Mouse (Mus musculus): Measurements from ENCODE around the gene Trappc6b. TPM values are rescaled to one million over a fixed set of nuclear protein-coding genes. Genes with fewer than 3 reads are reported as not detected.

Trappc6b gene
- polyA plus RNA-seq, 3 experiments from 2014 or later = 70.3 to 103 (median 103) TPM

DNA sequence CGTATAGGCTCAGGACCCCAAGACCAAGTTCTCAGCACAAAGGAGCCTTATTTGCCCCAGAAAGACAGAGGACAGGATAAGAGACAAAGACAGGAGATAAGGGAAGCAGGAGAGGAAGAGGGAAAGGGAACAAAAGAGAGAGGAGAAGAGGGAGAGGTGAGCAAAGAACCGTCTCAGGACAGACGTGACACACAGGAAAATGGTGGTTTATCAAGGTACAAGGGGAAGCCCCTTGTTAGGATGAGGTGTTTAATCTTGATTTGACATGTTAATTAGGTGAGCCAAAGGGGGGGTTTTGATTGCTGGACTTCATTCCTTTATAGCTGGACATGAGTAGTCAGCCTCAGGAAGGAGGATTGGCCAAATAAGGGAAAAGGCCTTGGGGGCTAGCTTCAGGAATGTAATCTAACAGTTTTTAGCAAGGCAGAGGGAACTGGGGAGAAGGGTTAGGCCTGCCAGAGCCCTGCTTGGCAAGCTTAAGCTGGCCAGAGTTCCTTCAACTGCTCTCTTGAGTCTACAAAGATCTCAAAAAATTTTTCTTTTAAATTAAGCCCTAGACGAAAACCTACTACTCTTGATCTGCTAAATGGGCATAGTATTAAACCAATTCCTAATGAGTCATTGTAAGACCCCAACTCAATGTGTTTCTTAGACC lies 5.9 kb downstream of the Trappc6b start:
- peak; percentile 95 for ATAC-seq

DNA sequence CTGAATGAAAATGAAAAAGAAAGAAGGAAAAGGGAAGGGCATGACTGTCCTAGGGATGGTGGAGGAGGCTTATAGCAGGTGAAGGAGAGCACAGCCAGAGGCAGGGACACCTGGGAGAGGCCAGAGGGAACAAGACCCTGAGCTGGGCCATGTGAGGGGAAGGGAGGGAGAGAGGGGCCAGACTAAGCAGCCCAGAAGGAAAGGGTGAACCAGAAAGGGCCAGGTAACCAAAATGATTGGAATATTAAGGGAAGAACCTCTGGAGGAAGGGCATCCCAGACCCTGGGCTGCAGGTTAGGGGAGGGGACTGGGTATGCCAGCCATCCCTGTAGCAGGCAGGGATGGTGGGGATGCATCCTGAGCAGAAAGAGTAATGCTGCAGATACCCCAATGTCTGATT lies 7.3 kb downstream of the Trappc6b start:
- ATAC-seq = no peak

DNA sequence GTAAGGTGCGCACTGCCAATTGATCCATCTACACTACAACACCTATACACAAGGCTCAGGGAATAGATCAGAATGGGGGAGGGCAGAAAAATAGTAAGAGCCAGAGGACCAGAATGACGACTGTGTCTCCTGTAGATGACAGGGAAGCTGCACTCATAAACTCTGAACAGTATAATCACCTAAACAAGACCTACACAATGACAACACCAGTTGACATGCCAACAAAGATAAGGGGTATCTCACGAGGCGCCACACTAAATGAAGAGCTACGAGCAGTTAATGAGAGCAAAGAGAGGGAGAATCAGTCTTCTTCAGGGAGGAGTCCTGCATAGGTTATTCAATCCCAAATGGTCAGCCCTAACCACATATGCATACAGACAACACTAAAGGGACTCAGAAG lies 8.1 kb downstream of the Trappc6b start:
- no peak for ATAC-seq

DNA sequence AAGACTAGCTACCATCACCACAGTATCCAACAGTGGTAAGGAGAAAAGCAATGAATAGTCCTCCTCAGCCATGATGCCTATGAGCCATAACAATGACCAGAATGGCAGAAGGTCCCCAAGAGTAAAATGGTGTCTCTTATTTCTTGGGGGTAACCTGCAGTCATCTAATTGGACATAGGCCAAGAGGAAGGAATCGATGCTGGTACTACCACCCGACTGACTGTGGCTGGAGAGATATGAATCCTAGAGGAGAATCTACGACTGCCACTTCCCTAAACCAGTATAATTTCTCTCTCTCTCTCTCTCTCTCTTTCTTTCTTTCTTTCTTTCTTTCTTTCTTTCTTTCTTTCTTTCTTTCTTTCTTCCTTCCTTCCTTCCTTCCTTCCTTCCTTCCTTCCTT lies 8.8 kb downstream of the Trappc6b start:
- no peak for ATAC-seq

DNA sequence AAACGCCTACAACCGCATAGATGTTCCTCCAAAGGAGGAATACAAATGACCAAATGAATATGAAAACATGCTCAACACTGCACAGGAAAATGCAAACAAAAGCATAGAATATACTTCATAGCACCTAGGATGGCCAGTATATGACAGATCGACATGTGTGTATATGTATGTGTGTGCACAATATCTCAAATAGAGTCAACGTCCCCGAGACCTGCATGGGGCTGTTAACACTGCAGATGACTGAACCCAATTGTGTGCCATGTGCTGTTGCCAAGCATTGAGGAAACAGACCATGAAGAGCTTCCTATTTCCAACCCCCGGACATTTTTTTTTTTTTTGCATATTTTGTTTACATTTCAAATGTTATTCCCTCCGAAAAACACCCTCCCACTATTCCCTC lies 20.4 kb downstream of the Trappc6b start:
- no peak for ATAC-seq

DNA sequence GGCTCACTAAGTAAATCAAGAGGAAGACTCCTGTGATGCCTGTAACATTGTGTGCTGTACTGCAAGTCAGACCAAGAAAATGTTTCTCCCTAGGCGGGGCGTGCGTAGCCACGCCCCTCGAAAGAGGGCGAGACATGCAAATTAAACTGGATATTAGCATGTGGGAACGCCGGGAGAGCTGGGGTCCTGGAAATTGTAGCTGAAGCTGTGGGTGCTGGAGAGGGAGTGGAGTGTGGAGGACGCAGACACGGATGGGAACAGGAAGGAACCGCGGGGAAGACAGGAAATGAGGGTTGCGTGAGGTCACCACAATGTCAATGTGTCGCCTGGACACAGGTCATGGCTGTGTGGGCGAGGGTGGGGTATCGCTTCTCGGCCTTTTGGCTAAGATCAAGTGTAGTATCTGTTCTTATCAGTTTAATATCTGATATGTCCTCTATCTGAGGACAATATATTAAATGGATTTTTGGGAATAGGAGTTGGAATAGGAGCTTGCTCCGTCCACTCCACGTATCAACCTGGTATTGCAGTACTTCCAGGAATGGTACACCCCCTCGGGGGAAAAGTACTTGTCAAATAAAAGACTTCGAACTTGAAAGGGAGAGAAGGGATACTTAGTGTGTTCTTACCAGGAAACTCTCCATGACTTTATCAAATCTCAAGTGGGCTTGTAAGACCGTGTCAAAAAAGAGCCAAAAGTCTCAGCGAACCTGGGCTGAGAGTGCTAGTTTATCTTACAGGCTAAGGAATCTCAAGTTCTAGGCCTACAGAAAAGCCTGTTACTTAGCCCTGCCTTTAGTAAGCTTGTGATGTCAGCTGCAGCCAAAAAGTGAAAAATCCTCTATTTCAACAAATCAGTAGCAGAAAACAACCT lies 21.1 kb downstream of the Trappc6b start:
- ATAC-seq = peak; percentile 46

DNA sequence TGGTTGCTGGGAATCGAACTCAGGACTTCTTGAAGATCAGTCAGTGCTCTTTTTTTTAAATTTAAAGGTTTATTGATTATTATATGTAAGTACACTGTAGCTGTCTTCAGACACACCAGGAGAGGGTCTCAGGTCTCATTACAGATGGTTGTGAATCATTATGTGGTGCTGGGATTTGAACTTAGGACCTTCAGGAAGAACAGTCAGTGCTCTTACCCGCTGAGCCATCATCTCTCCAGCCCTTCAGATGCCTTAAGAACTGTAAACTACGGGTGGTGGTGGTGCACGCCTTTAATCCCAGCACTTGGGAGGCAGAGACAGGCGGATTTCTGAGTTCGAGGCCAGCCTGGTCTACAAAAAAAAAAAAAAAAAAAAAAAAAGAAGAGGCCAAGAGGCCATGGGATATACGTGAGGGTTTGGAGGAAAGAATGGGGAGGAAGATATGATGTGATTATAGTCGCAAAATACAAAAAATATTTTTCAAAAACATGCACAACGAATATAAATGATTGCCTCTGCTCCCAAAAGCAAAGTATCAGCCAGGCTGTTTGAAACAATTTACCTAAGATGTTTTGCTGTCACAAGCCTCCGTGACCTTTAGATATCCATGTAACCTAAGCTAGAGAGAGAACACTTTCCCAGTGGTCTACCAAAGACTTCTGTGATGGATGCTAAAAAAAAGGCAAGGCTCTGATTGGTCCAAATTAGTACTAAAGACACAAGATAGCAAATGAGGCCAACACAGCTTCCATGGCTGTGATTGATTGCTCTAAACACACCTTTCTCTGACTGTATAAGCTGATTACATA lies 21.9 kb downstream of the Trappc6b start:
- ATAC-seq = no peak

DNA sequence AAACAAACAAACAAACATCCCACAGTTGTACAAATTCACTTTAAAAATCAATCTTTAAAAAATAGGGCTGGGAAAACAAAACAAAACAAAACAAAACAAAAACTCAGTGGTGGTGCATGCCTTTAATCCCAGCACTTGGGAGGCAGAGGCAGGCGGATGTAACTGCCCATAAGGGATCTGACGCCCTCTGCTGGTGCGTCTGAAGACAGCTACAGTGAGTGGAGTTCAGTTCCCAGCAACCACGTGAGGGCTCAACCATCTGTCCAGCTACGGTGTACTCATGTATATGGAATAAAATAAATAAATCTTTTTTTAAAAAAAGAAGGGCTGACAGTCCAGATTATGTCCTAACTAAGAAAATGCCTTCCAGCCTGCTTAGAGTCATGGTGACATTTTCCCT lies 29.2 kb downstream of the Trappc6b start:
- ATAC-seq = peak; percentile 63

DNA sequence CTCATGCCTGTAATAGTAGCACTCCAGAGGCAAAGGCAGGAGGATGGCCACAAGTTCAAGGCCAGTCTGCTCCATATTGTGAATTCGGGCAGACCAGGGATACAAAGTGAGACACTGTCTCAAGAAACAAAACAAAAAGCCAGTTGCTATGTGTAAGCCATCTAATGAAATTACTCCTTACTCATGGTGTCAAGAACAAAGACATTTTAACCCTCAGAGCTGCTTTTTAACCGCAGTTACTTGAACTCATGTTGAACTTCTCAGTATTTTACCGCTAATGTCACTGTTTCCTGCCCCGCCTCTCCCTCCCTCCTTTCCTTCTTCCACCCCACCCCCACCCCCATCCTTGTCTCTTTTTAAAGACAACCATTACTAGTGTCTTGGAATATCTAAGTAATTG lies 40.0 kb downstream of the Trappc6b start:
- peak; percentile 98 for ATAC-seq

DNA sequence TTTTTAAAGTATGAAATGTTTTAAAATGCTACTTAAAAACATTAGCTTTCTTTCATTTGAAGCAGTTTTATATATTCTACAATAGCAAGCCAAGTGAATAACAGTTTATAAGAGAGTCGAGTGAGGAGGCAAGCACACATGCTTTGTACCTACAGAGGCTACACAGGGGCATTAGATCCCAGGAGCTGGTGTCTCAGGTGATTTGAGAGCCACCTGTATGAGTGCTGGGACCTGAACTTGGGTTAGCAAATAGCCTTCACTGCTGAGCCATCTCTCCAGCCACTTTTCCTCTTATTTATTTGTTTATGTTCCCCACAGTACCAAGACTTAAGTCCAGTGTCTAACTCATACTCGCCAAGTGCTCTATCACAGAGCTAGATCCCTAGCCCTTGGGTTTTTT lies 41.4 kb downstream of the Trappc6b start:
- ATAC-seq = no peak

DNA sequence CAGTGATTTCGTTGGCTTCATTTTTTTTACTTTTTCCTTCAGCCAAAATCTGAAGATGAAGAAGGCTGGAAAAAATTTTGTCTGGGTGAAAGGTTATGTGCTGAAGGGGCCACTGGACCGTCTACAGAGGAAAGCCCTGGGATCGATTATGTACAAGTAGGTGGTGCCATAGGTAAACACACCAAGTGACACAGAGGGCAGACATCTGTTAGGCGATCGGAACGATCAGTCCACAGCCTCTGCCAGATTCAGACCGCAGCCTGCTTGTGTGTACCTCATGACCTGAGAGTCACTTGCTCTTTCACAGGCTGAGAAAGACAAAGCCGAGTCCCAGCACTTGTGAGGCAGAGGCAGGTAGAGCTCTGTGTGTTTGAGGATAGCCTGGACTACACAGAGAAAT lies 43.3 kb downstream of the Trappc6b start:
- no peak for ATAC-seq

DNA sequence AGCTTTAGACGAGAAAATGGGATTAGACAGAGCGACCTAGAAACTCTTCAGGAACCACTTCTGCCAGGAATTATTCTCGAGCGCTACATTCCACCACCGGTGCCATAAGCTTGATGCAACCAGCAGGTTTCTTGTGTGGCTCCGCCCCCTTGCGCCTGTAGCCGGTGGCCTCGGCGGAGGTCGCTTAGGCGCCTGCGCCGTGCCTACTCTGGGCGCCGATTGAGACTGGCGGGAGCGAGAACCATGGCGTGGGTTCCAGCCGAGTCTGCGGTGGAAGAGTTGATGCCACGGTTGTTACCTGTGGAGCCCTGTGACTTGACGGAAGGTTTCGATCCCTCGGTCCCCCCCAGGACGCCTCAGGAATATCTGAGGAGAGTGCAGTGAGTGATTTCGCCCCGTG lies 48.0 kb downstream of the Trappc6b start, which contains the start of gene Gemin2:
Gene Gemin2 (plus strand): TSS at position 160 of the 400 bp plus-strand sequence.
- peak; percentile 64 for ATAC-seq

DNA sequence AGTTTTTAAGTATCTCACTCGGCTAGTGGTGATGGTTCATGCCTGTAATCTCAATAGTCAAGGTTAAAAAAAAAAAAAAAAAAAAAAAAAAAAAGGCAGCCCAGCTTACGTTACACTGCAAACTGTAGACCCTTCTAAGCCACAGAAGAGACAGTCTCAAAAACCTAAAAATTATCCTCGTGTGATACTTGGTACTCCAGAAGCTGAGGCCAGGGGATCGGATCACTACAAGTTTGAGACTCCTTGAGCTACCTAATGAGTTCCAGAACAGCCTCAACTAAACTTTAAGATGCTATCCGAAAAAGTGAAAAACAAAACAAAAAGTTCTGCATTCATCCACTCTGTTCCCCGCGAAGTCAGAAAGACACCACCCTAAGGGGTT lies 48.6 kb downstream of the Trappc6b start:
- ATAC-seq = no peak

DNA sequence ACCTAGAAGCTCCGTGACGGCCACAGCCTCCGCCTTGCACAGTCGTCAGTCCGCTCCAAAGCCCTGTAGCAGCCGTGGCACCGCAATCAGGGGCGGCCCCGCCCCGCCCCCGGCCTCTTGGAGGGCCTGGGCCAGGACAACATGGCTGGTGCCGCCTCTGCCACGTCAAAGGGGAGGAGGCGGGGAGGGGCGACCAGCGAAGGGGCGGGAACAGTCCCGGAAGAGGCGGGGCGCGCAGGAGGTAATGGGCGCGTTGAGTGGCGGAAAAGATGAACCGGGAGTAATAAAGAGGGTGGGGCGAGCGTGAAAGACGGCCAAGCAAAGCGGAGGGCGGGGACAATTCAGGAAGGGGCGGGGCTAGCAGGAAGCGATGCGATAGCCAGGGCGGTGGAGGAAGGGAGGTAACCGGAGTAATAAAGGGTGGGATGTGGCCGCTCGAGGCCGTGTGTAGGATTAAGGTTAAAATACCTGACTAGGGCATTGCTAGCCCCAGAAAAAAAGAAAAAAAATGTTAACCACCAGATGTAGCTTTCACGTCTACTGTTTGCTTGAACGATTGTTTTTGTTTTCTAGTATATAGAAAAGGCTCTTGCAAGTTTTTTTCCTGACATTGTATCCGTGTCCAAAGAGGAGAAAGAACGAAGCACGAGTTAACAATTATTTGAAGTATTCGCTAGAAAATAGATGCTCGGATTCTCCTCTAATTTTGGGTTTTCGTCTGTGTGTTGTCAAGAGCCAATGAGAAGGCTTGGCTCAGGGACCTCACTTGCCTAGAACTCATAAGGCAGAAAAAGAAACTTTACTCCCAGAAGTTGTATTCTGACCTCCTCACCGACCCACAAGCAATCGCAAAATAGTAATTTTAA lies 49.2 kb downstream of the Trappc6b start, which contains the start of gene Sec23a:
Gene Sec23a (minus strand): TSS at position 174 of the 866 bp plus-strand sequence.
- ATAC-seq = peak; percentile 81

DNA sequence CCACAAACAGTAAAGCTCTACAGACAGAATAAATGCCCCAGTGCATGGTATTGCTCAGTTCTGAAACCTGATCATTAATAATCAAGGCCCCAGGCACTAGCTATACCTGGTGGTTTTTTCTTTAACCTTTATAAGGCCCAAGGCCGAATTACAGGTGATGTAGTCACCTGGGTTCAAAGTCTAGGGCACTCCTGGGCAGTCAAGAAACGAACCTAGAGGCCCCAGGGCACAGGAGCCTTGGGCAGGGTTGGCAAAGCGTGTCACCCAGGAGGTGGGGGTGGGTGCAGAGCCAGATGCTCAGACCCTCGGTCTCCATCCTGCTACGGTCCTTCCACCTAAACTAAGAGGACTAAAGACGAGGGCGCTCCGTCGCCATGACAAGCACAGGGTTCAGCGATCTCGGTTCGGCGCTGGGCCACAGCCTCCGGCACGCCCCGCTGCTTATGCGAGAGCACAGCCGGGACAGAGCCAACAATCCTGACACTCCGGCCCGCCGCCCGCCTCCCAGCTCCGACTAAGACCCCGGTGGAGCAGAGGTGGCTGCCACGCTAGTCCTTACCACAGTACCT lies 49.9 kb downstream of the Trappc6b start:
- ATAC-seq = peak; percentile 26

DNA sequence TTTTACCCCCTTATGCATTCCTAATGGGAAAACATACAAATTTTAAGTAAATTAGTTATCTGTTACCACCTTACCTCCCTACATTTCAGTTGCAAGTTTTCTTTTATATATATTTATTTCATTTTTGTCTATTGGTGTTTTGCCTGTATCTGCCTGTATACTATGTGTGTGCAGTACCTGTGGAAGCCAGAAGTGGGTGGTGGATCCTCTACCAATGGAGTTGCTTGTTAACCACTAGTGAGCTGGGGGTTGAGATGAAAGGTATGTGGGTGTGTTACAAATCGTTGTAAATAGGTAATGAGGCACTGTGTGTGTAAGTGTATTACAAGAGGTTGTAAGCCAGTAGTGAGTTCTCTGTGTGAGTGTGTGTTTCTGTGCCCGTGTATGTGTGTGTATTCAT lies 50.8 kb downstream of the Trappc6b start:
- ATAC-seq = no peak

Other genes with a start within 250 kb of the Trappc6b start
- gene Sec23a, start 49.5 kb downstream of the Trappc6b start, polyA plus RNA-seq (2017; shearing (Covaris generic)) = 10 to 100 TPM; 30.8 to 34.0 (median 32.3) TPM
- gene Gemin2, start 48.1 kb downstream of the Trappc6b start, polyA plus RNA-seq (2017; shearing (Covaris generic)) = 10 to 100 TPM; 38.4 to 43.3 (median 39.6) TPM
- 100 to 1,000 TPM in 2 of 3 experiments, 10 to 100 TPM in 1; 95.0 to 156 (median 100) TPM for gene Pnn, start 5.4 kb upstream of the Trappc6b start, polyA plus RNA-seq (2017; shearing (Covaris generic))
- 10 to 100 TPM; 19.0 to 34.2 (median 32.9) TPM for gene Mia2, start 34.3 kb upstream of the Trappc6b start, polyA plus RNA-seq (2017; shearing (Covaris generic))
- 10 to 100 TPM; 11.4 to 20.7 (median 17.2) TPM for gene Fbxo33, start 158.3 kb upstream of the Trappc6b start, polyA plus RNA-seq (2017; shearing (Covaris generic))

All from inflammation-experienced regulatory T-cells, adult 6 months (primary cell).